Mouse (Mus musculus) C2C12 (cell line): Measurements from ENCODE around the gene Dync2li1. TPM values are rescaled to one million over a fixed set of nuclear protein-coding genes. Genes with fewer than 3 reads are reported as not detected.

ENCODE experiments used
- H3K27me3 ChIP-seq: one replicate; pipeline ENCODE4 v1.6.1; 2011; ENCODE audit not compliant: control insufficient read depth, insufficient read depth, insufficient read length
- H3K36me3 ChIP-seq: one replicate; pipeline ENCODE4 v1.6.1; 2011; ENCODE audit not compliant: control insufficient read depth, insufficient read depth
- H3K4me3 ChIP-seq: one replicate; pipeline ENCODE4 v1.5.1; 2011; ENCODE audit warnings: mild to moderate bottlenecking, control low read depth; ENCODE audit not compliant: poor library complexity, insufficient read depth, severe bottlenecking
- H3K79me2 ChIP-seq: one replicate; pipeline ENCODE4 v1.6.1; 2011; ENCODE audit not compliant: control insufficient read depth, insufficient read depth
- H3K79me3 ChIP-seq: one replicate; pipeline ENCODE4 v1.6.1; 2011; ENCODE audit warnings: low read depth, control low read depth
- H3ac ChIP-seq: one replicate; pipeline ENCODE3; 2011; ENCODE audit warnings: low read depth; ENCODE audit not compliant: control insufficient read depth, insufficient read length
- CEBPB ChIP-seq: IDR thresholded peaks from one replicate; pipeline ENCODE4 v1.6.1; 2011; ENCODE audit warnings: low read depth, mild to moderate bottlenecking, control low read depth, moderate library complexity
- CTCF ChIP-seq: IDR thresholded peaks from one replicate; pipeline ENCODE4 v1.5.1; 2011; ENCODE audit not compliant: control insufficient read depth, insufficient read depth, insufficient read length
- FOSL1 ChIP-seq: IDR thresholded peaks from one replicate; pipeline ENCODE4 v1.8.0; 2011; ENCODE audit warnings: mild to moderate bottlenecking, low read length; ENCODE audit not compliant: poor library complexity, insufficient read depth, severe bottlenecking
- MAX ChIP-seq: IDR thresholded peaks from one replicate; pipeline ENCODE4 v1.6.1; 2011; ENCODE audit warnings: mild to moderate bottlenecking, control low read depth
- MYOD1 ChIP-seq: IDR thresholded peaks from one replicate; pipeline ENCODE4 v1.6.1; 2011; ENCODE audit warnings: low read depth; ENCODE audit not compliant: control insufficient read depth, insufficient read length
- MYOG ChIP-seq: IDR thresholded peaks from one replicate; pipeline ENCODE4 v1.6.1; 2011; ENCODE audit not compliant: control insufficient read depth, insufficient read length; ENCODE audit errors: extremely low read depth
- USF1 ChIP-seq: IDR thresholded peaks from one replicate; pipeline ENCODE4 v1.6.1; 2011; ENCODE audit warnings: low read depth, mild to moderate bottlenecking, control low read depth, moderate library complexity
- polyA plus RNA-seq: library from polyadenylated mRNA; unstranded; fragments of >200 nt; fragmentation: generic; extraction: Trizol; gene quantifications from one replicate; pipeline ENCODE4 v1.2.1, GENCODE M21; 2012; ENCODE audit warnings: missing spikeins

Dync2li1 gene
- polyA plus RNA-seq, 1 experiment: 4.0 TPM

DNA sequence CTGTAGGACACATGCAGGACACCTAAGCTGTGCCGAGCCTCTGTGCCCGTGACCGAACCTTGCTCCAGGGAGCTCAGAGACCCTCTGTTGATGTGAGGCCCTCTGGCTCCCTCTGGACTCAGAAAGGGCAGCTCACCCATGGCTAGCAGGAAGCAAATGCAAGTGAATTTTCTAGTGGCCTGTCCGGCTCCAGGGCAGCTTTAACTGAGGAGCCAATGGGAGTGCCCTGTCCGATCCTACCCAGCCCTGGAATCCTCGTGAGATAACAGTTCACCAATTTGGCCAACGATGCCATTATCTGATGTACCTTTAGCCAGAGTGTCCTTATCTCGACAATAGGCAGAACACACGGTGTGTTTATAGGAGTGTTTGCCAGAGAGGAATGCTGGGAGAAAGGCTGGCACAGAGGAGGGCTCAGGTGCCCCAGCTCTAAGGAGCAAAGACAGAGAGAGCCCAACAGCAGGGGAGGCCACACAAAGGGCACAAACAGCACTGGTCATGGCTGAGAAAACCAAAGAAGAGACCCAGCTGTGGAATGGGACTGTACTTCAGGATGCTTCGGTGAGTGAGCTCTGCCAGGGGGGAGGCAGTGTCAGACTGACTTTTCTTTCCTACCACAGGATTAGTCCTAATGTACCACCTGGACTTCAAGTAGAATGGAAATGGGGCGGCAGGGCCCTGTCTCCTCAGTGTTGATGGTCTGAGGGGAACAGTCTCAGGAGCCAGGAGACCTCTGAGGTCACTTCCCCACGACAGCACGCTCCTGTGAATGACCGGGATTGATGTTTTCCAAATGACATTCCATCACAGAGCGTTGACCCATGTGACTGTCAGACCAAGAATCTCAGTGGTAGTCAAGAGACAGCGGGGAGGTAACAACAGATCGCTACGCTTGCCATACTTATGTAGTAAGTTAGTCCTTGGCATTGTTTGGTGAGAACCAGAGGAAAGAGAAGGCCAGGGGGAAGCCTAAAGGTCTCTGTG lies 56.7 kb downstream of the Dync2li1 start, which contains the start of gene Abcg5:
Abcg5 (minus strand) TSS at position 278 of the 984 bp plus-strand sequence.
- H3K27me3 ChIP-seq: no peaks in the 10 kb centered on the region

DNA sequence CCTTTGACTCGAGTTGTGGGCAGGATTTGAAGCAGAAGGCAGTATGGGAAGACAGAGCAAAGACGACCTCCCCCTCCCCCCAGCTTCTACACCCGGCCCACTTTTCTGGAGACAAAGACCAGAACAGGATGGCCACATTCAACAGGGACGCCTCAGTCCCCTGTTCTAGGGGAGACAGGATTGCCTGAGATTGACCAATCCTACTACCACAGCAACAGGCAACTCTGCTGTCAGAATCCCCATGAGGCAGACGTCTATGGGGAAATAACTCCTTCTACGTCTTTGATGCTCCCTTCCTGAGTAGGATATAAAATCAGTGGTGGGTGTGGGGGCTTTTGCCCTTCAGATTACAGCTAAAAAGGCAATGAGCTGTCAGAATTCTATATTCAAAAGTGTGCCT lies 58.0 kb downstream of the Dync2li1 start:
- Histone ChIP-seq H3K27me3 (no peaks in the 10 kb centered on the region), H3ac (no peak overlapping the region), H3K36me3 (no peaks in the 10 kb centered on the region), H3K79me2 (no peaks in the 10 kb centered on the region), H3K4me3 (no peak overlapping the region), H3K79me3 (no peaks in the 10 kb centered on the region)
- TF ChIP-seq MYOG (no peak), MYOD1 (no peak), MAX (no peak), CTCF (no peak), FOSL1 (no peak), USF1 (no peak), CEBPB (no peak)

More for the DNA sequence above, 56.7 kb downstream of the Dync2li1 start, which contains the start of gene Abcg5:
- no peak for TF ChIP-seq CEBPB
- no peak for TF ChIP-seq FOSL1
- no peak for TF ChIP-seq USF1
- no peak for TF ChIP-seq MYOD1
- no peak for TF ChIP-seq CTCF
- TF ChIP-seq MAX: no peak
- no peak for TF ChIP-seq MYOG
- H3K79me3 ChIP-seq: no peaks in the 10 kb centered on the region
- no peak within 1 kb of the TSS for H3K4me3 ChIP-seq
- H3K79me2 ChIP-seq: no peaks in the 10 kb centered on the region
- no peak within 1 kb of the TSS for H3ac ChIP-seq
- H3K36me3 ChIP-seq: no peaks in the 10 kb centered on the region

DNA sequence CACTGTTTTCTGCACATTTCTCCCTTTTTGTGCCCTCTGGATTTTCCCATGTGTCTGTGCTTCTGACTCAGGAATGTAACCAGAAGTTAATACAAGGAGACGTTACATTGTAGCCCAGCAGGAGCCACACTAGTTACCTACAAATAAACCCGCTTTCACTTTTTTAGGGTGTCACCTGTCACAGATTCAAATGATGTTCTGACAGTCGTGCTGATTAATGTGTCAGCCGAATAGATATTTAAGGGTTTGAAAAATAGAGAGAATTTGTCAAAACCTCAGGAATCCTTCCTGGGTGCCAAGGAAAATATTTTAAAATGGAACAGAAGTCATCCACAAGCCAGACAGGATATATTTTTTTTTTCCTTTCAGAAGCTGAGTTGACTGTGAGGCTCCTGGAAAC lies 59.0 kb downstream of the Dync2li1 start:
- Histone ChIP-seq H3K79me2 (no peaks in the 10 kb centered on the region), H3K36me3 (no peaks in the 10 kb centered on the region), H3ac (no peak overlapping the region), H3K4me3 (no peak overlapping the region), H3K27me3 (no peaks in the 10 kb centered on the region), H3K79me3 (no peaks in the 10 kb centered on the region)
- TF ChIP-seq MYOD1 (peak; percentile 40), CTCF (no peak)

DNA sequence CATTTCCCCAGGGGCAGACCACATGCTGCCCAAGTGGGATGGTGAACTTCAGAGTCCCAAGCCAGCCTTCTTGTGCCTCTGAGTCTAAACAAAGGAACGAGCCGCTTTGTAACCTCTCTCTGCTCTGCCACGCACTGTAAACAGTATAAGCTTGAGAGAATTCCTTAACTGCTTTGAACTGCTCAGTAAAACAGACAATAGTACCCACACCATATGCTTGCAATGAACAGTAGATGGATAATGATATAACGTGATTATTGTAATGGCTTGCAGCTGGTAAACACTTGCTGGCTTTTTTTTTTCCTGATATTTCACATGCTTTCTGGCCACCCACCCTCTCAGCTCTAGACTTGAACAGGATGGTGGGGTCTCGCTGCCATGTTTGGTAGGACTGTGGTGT lies 61.7 kb downstream of the Dync2li1 start:
- no peak overlapping the region for H3K4me3 ChIP-seq
- TF ChIP-seq CEBPB (no peak), CTCF (no peak), MYOD1 (no peak), USF1 (no peak), FOSL1 (no peak), MAX (no peak), MYOG (no peak)
- no peaks in the 10 kb centered on the region for H3K27me3 ChIP-seq

DNA sequence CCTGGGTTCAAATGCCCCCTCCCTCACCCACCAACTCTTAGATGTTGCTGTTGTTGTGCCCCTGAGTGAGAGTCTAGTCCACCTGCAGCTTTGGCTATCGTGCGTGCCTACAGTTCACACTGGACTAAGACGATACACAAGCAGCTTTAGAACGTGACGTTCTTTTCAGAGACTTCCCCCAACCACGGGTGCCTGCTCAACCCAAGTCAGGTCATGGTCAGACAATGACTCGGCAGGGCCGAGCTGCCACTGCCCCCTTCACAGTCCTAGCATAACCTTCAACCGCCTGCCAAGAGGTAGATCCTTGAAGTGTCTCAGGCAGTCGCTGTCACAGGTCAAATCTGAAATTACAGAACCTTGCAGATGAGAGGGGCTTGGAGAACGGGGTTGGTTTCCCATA lies 62.5 kb downstream of the Dync2li1 start:
- Histone ChIP-seq H3K36me3 (no peaks in the 10 kb centered on the region), H3ac (no peak overlapping the region), H3K4me3 (no peak overlapping the region), H3K79me2 (no peaks in the 10 kb centered on the region), H3K79me3 (no peaks in the 10 kb centered on the region), H3K27me3 (no peaks in the 10 kb centered on the region)
- no peak for TF ChIP-seq USF1
- TF ChIP-seq CEBPB: no peak
- TF ChIP-seq MAX: no peak
- TF ChIP-seq MYOG: no peak
- no peak for TF ChIP-seq CTCF
- TF ChIP-seq FOSL1: no peak
- TF ChIP-seq MYOD1: no peak

More for the DNA sequence above, 61.7 kb downstream of the Dync2li1 start:
- Histone ChIP-seq H3K79me2 (no peaks in the 10 kb centered on the region), H3K79me3 (no peaks in the 10 kb centered on the region), H3K36me3 (no peaks in the 10 kb centered on the region), H3ac (no peak overlapping the region)

DNA sequence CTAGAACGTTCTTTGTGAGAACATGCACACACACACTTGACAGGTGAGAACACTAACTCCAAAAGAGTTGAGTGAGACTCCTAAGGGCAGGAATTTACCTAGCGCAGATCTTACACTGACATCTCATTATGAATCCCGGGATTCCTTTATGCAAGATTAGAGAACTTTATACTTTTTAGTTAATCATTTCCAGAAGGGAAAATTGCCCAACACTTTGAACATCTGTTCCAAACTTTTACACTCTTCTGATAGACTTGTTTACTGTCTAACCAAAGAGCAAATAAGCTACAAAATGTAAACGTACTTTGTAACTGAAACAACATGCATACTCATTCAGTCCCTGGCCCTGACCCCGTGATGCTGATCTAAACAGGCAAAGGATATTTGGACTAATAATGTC lies 63.0 kb downstream of the Dync2li1 start:
- TF ChIP-seq MYOG (no peak), MYOD1 (no peak), FOSL1 (no peak), USF1 (no peak), CTCF (no peak), MAX (no peak), CEBPB (no peak)
- Histone ChIP-seq H3K27me3 (no peaks in the 10 kb centered on the region), H3K4me3 (no peak overlapping the region), H3K79me2 (no peaks in the 10 kb centered on the region), H3ac (no peak overlapping the region), H3K36me3 (no peaks in the 10 kb centered on the region), H3K79me3 (no peaks in the 10 kb centered on the region)
